Mouse (Mus musculus): Measurements from ENCODE around the gene Trak1. TPM values are rescaled to one million over a fixed set of nuclear protein-coding genes. Genes with fewer than 3 reads are reported as not detected.
"Not testable (repeated sequence)": the region's sequence is repeated elsewhere in the genome, so short reads cannot be mapped to it uniquely, and the experiment has no call there.

Gene Trak1
- polyA plus RNA-seq, 2 experiments, result 2.9 to 3.1 TPM

- Histone ChIP-seq H3K4me2 (ENCODE audit: low read depth) (no peak overlapping the region), H3K27me3 (ENCODE audit: control insufficient read depth, insufficient read depth, low read length) (no peaks in the 10 kb centered on the region), H3K9me3 (ENCODE audit: control insufficient read depth, low read length) (no peaks in the 10 kb centered on the region), H3K9ac (replicated peaks) (no peak overlapping the region), H3K4me1 (replicated peaks; ENCODE audit: control insufficient read depth in 2 of 2, insufficient read depth in 2 of 2, low read length in 1 of 2) (peaks cover 0 to 18% of the 10 kb centered on the region in 2 experiments; a peak in 3 of 4 replicates), H3K36me3 (replicated peaks; ENCODE audit: control insufficient read depth, insufficient read depth, low read depth) (no peaks in the 10 kb centered on the region), H3K27ac (no peak overlapping the region), H3K4me3 (ENCODE audit: insufficient read depth in 1 of 2, low read depth in 2 of 2, low read length in 2 of 2) (no peak overlapping the region)
- no peak for DNase-seq (ENCODE audit: low read depth in 3 of 3, low spot score in 3 of 3)
- ATAC-seq (ENCODE audit: insufficient read depth), result no peak
- 82% methylated on average over 10 of the region's 10 CpGs for WGBS (ENCODE audit: insufficient replicate concordance)
- TF ChIP-seq EP300 (IDR thresholded peaks at IDR 0.05; ENCODE audit: low read depth) (no peak), CTCF (IDR thresholded peaks at IDR 0.05; ENCODE audit: low read depth) (no peak)
Measured at GRCm38 (mm10) chr9:121319323-121319966, 22.1 kb downstream of the Trak1 start.

GRCm38 (mm10) chr9:121320433-121320832, 23.1 kb downstream of the Trak1 start:
- Histone ChIP-seq H3K9ac (replicated peaks) (no peak overlapping the region), H3K4me1 (replicated peaks; ENCODE audit: control insufficient read depth in 2 of 2, insufficient read depth in 2 of 2, low read length in 1 of 2) (peaks cover 0 to 15% of the 10 kb centered on the region in 2 experiments; a peak in 3 of 4 replicates), H3K27me3 (ENCODE audit: control insufficient read depth, insufficient read depth, low read length) (no peaks in the 10 kb centered on the region), H3K9me3 (ENCODE audit: control insufficient read depth, low read length) (no peaks in the 10 kb centered on the region), H3K4me3 (ENCODE audit: insufficient read depth in 1 of 2, low read depth in 2 of 2, low read length in 2 of 2) (no peak overlapping the region), H3K4me2 (ENCODE audit: low read depth) (no peak overlapping the region), H3K27ac (no peak overlapping the region), H3K36me3 (replicated peaks; ENCODE audit: control insufficient read depth, insufficient read depth, low read depth) (no peaks in the 10 kb centered on the region)
- DNase-seq (ENCODE audit: low read depth in 3 of 3, low spot score in 3 of 3), result no peak
- ATAC-seq (ENCODE audit: insufficient read depth), result no peak
- TF ChIP-seq CTCF (IDR thresholded peaks at IDR 0.05; ENCODE audit: low read depth) (no peak), EP300 (IDR thresholded peaks at IDR 0.05; ENCODE audit: low read depth) (no peak)
- 38% methylated on average over 2 of the region's 2 CpGs for WGBS (ENCODE audit: insufficient replicate concordance)

GRCm38 (mm10) chr9:121321118-121321517, 23.8 kb downstream of the Trak1 start:
- no peaks in the 10 kb centered on the region for H3K36me3 ChIP-seq (replicated peaks; ENCODE audit: control insufficient read depth, insufficient read depth, low read depth)
- no peak overlapping the region for H3K9ac ChIP-seq (replicated peaks)
- H3K27me3 ChIP-seq (ENCODE audit: control insufficient read depth, insufficient read depth, low read length), result no peaks in the 10 kb centered on the region
- H3K9me3 ChIP-seq (ENCODE audit: control insufficient read depth, low read length), result no peaks in the 10 kb centered on the region
- no peak overlapping the region for H3K4me3 ChIP-seq (ENCODE audit: insufficient read depth in 1 of 2, low read depth in 2 of 2, low read length in 2 of 2)
- DNase-seq (ENCODE audit: low read depth in 3 of 3, low spot score in 3 of 3) (no peak), ATAC-seq (ENCODE audit: insufficient read depth) (no peak)
- no peak for TF ChIP-seq EP300 (IDR thresholded peaks at IDR 0.05; ENCODE audit: low read depth)
- TF ChIP-seq CTCF (IDR thresholded peaks at IDR 0.05; ENCODE audit: low read depth), result no peak
- 75% methylated on average over 2 of the region's 2 CpGs for WGBS (ENCODE audit: insufficient replicate concordance)
- no peak overlapping the region for H3K4me2 ChIP-seq (ENCODE audit: low read depth)
- no peak overlapping the region for H3K27ac ChIP-seq
- H3K4me1 ChIP-seq (replicated peaks; ENCODE audit: control insufficient read depth in 2 of 2, insufficient read depth in 2 of 2, low read length in 1 of 2), result peaks cover 0 to 11% of the 10 kb centered on the region in 2 experiments; a peak in 3 of 4 replicates

- ATAC-seq (ENCODE audit: insufficient read depth), result no peak
- WGBS (ENCODE audit: insufficient replicate concordance), result 84% methylated on average over 14 of the region's 14 CpGs
- H3K27ac ChIP-seq, result no peak overlapping the region
- no peaks in the 10 kb centered on the region for H3K9me3 ChIP-seq (ENCODE audit: control insufficient read depth, low read length)
- TF ChIP-seq CTCF (IDR thresholded peaks at IDR 0.05; ENCODE audit: low read depth) (no peak), EP300 (IDR thresholded peaks at IDR 0.05; ENCODE audit: low read depth) (no peak)
- no peak for DNase-seq (ENCODE audit: low read depth in 3 of 3, low spot score in 3 of 3)
- H3K4me1 ChIP-seq (replicated peaks; ENCODE audit: control insufficient read depth in 2 of 2, insufficient read depth in 2 of 2, low read length in 1 of 2), result peaks cover 0 to 4% of the 10 kb centered on the region in 2 experiments; a peak in 3 of 4 replicates
- no peaks in the 10 kb centered on the region for H3K36me3 ChIP-seq (replicated peaks; ENCODE audit: control insufficient read depth, insufficient read depth, low read depth)
- H3K4me2 ChIP-seq (ENCODE audit: low read depth), result no peak overlapping the region
- no peaks in the 10 kb centered on the region for H3K27me3 ChIP-seq (ENCODE audit: control insufficient read depth, insufficient read depth, low read length)
- no peak overlapping the region for H3K4me3 ChIP-seq (ENCODE audit: insufficient read depth in 1 of 2, low read depth in 2 of 2, low read length in 2 of 2)
- no peak overlapping the region for H3K9ac ChIP-seq (replicated peaks)
Measured at GRCm38 (mm10) chr9:121322034-121322433, 24.7 kb downstream of the Trak1 start.

GRCm38 (mm10) chr9:121328342-121328741, 31.0 kb downstream of the Trak1 start:
- not testable (repeated sequence) for H3K9ac ChIP-seq (replicated peaks); H3K27ac ChIP-seq; DNase-seq (ENCODE audit: low read depth in 3 of 3, low spot score in 3 of 3); H3K27me3 ChIP-seq (ENCODE audit: control insufficient read depth, insufficient read depth, low read length); H3K4me2 ChIP-seq (ENCODE audit: low read depth); H3K36me3 ChIP-seq (replicated peaks; ENCODE audit: control insufficient read depth, insufficient read depth, low read depth); H3K4me3 ChIP-seq (ENCODE audit: insufficient read depth in 1 of 2, low read depth in 2 of 2, low read length in 2 of 2); ATAC-seq (ENCODE audit: insufficient read depth); H3K9me3 ChIP-seq (ENCODE audit: control insufficient read depth, low read length)
- 91% methylated on average over 16 of the region's 21 CpGs for WGBS (ENCODE audit: insufficient replicate concordance)
- peaks cover 5 to 16% of the 10 kb centered on the region in 2 experiments; a peak in 3 of 4 replicates for H3K4me1 ChIP-seq (replicated peaks; ENCODE audit: control insufficient read depth in 2 of 2, insufficient read depth in 2 of 2, low read length in 1 of 2)

All from liver, embryonic 14.5 days (tissue).